Mouse (Mus musculus): ENCODE results near the gene Ntng1. TPM values are rescaled to one million over a fixed set of nuclear protein-coding genes. Genes with fewer than 3 reads are reported as not detected.

The Ntng1 gene
- polyA plus RNA-seq, 1 experiment from 2014 or later = 22.5 TPM

- WGBS = 85% methylated on average over 1 of the region's 1 CpGs
Observed at GRCm38 (mm10) chr3:109971465-109971864, 172.3 kb downstream of the Ntng1 start.

GRCm38 (mm10) chr3:109970181-109970580 lies 173.6 kb downstream of the Ntng1 start:
- H3K9ac ChIP-seq (replicated peaks; ENCODE audit: low read depth, low read length) = no peak overlapping the region
- no peaks in the 10 kb centered on the region for H3K36me3 ChIP-seq (ENCODE audit: control insufficient read depth, insufficient read depth, low read length)
- no peak for ATAC-seq (ENCODE audit: low read depth)

More at GRCm38 (mm10) chr3:109971465-109971864, 172.3 kb downstream of the Ntng1 start:
- Histone ChIP-seq H3K4me3 (ENCODE audit: low read depth, low read length) (no peak overlapping the region), H3K4me1 (ENCODE audit: control insufficient read depth, insufficient read depth, low read length) (no peaks in the 10 kb centered on the region), H3K27ac (ENCODE audit: low read depth, low read length) (no peak overlapping the region), H3K9me3 (ENCODE audit: control insufficient read depth, low read length) (no peaks in the 10 kb centered on the region), H3K36me3 (ENCODE audit: control insufficient read depth, insufficient read depth, low read length) (no peaks in the 10 kb centered on the region), H3K9ac (replicated peaks; ENCODE audit: low read depth, low read length) (no peak overlapping the region), H3K27me3 (ENCODE audit: control insufficient read depth, insufficient read depth, low read length) (no peaks in the 10 kb centered on the region), H3K4me2 (ENCODE audit: low read depth, low read length) (no peak overlapping the region)
- ATAC-seq (ENCODE audit: low read depth) = no peak

GRCm38 (mm10) chr3:109962631-109963030 lies 181.2 kb downstream of the Ntng1 start:
- WGBS = 62% methylated on average over 2 of the region's 2 CpGs
- Histone ChIP-seq H3K4me2 (ENCODE audit: low read depth, low read length) (no peak overlapping the region), H3K4me1 (ENCODE audit: control insufficient read depth, insufficient read depth, low read length) (no peaks in the 10 kb centered on the region), H3K36me3 (ENCODE audit: control insufficient read depth, insufficient read depth, low read length) (no peaks in the 10 kb centered on the region), H3K27me3 (ENCODE audit: control insufficient read depth, insufficient read depth, low read length) (no peaks in the 10 kb centered on the region), H3K9ac (replicated peaks; ENCODE audit: low read depth, low read length) (no peak overlapping the region), H3K9me3 (ENCODE audit: control insufficient read depth, low read length) (no peaks in the 10 kb centered on the region), H3K4me3 (ENCODE audit: low read depth, low read length) (no peak overlapping the region), H3K27ac (ENCODE audit: low read depth, low read length) (no peak overlapping the region)
- no peak for ATAC-seq (ENCODE audit: low read depth)

More at GRCm38 (mm10) chr3:109970181-109970580, 173.6 kb downstream of the Ntng1 start:
- Histone ChIP-seq H3K9me3 (ENCODE audit: control insufficient read depth, low read length) (no peaks in the 10 kb centered on the region), H3K4me2 (ENCODE audit: low read depth, low read length) (no peak overlapping the region), H3K4me3 (ENCODE audit: low read depth, low read length) (no peak overlapping the region), H3K27me3 (ENCODE audit: control insufficient read depth, insufficient read depth, low read length) (no peaks in the 10 kb centered on the region), H3K27ac (ENCODE audit: low read depth, low read length) (no peak overlapping the region), H3K4me1 (ENCODE audit: control insufficient read depth, insufficient read depth, low read length) (no peaks in the 10 kb centered on the region)

- no peaks in the 10 kb centered on the region for H3K36me3 ChIP-seq (ENCODE audit: control insufficient read depth, insufficient read depth, low read length)
- no peaks in the 10 kb centered on the region for H3K9me3 ChIP-seq (ENCODE audit: control insufficient read depth, low read length)
- no peaks in the 10 kb centered on the region for H3K27me3 ChIP-seq (ENCODE audit: control insufficient read depth, insufficient read depth, low read length)
- H3K4me3 ChIP-seq (ENCODE audit: low read depth, low read length) = no peak overlapping the region
- H3K27ac ChIP-seq (ENCODE audit: low read depth, low read length) = no peak overlapping the region
- ATAC-seq (ENCODE audit: low read depth) = no peak
- WGBS = 86% methylated on average over 1 of the region's 1 CpGs
- H3K4me1 ChIP-seq (ENCODE audit: control insufficient read depth, insufficient read depth, low read length) = no peaks in the 10 kb centered on the region
- H3K4me2 ChIP-seq (ENCODE audit: low read depth, low read length) = no peak overlapping the region
- H3K9ac ChIP-seq (replicated peaks; ENCODE audit: low read depth, low read length) = no peak overlapping the region
Observed at GRCm38 (mm10) chr3:109942960-109943359, 200.9 kb downstream of the Ntng1 start.

- H3K4me1 ChIP-seq (ENCODE audit: control insufficient read depth, insufficient read depth, low read length) = no peaks in the 10 kb centered on the region
- WGBS = 92% methylated on average over 2 of the region's 2 CpGs
- no peak overlapping the region for H3K4me3 ChIP-seq (ENCODE audit: low read depth, low read length)
- no peak overlapping the region for H3K4me2 ChIP-seq (ENCODE audit: low read depth, low read length)
- no peak for ATAC-seq (ENCODE audit: low read depth)
- no peak overlapping the region for H3K27ac ChIP-seq (ENCODE audit: low read depth, low read length)
- H3K27me3 ChIP-seq (ENCODE audit: control insufficient read depth, insufficient read depth, low read length) = no peaks in the 10 kb centered on the region
- H3K9ac ChIP-seq (replicated peaks; ENCODE audit: low read depth, low read length) = no peak overlapping the region
- no peaks in the 10 kb centered on the region for H3K36me3 ChIP-seq (ENCODE audit: control insufficient read depth, insufficient read depth, low read length)
- no peaks in the 10 kb centered on the region for H3K9me3 ChIP-seq (ENCODE audit: control insufficient read depth, low read length)
Observed at GRCm38 (mm10) chr3:109937634-109938033, 206.2 kb downstream of the Ntng1 start.

- ATAC-seq (ENCODE audit: low read depth) = no peak
- H3K4me1 ChIP-seq (ENCODE audit: control insufficient read depth, insufficient read depth, low read length) = no peaks in the 10 kb centered on the region
- 80% methylated on average over 3 of the region's 3 CpGs for WGBS
Observed at GRCm38 (mm10) chr3:109936275-109936674, 207.5 kb downstream of the Ntng1 start.

GRCm38 (mm10) chr3:109932261-109932660 lies 211.6 kb downstream of the Ntng1 start:
- ATAC-seq (ENCODE audit: low read depth) = no peak
- H3K27ac ChIP-seq (ENCODE audit: low read depth, low read length) = no peak overlapping the region

More at GRCm38 (mm10) chr3:109936275-109936674, 207.5 kb downstream of the Ntng1 start:
- Histone ChIP-seq H3K9me3 (ENCODE audit: control insufficient read depth, low read length) (no peaks in the 10 kb centered on the region), H3K9ac (replicated peaks; ENCODE audit: low read depth, low read length) (no peak overlapping the region), H3K36me3 (ENCODE audit: control insufficient read depth, insufficient read depth, low read length) (no peaks in the 10 kb centered on the region), H3K4me3 (ENCODE audit: low read depth, low read length) (no peak overlapping the region), H3K4me2 (ENCODE audit: low read depth, low read length) (no peak overlapping the region), H3K27ac (ENCODE audit: low read depth, low read length) (no peak overlapping the region), H3K27me3 (ENCODE audit: control insufficient read depth, insufficient read depth, low read length) (no peaks in the 10 kb centered on the region)

GRCm38 (mm10) chr3:109931021-109931420 lies 212.8 kb downstream of the Ntng1 start:
- Histone ChIP-seq H3K9ac (replicated peaks; ENCODE audit: low read depth, low read length) (no peak overlapping the region), H3K27me3 (ENCODE audit: control insufficient read depth, insufficient read depth, low read length) (no peaks in the 10 kb centered on the region), H3K4me2 (ENCODE audit: low read depth, low read length) (no peak overlapping the region), H3K4me3 (ENCODE audit: low read depth, low read length) (no peak overlapping the region), H3K9me3 (ENCODE audit: control insufficient read depth, low read length) (no peaks in the 10 kb centered on the region), H3K27ac (ENCODE audit: low read depth, low read length) (no peak overlapping the region), H3K4me1 (ENCODE audit: control insufficient read depth, insufficient read depth, low read length) (no peaks in the 10 kb centered on the region), H3K36me3 (ENCODE audit: control insufficient read depth, insufficient read depth, low read length) (no peaks in the 10 kb centered on the region)
- 50% methylated on average over 5 of the region's 5 CpGs for WGBS
- peak; percentile 61; the same call in 1 of the 2 replicates for ATAC-seq (ENCODE audit: low read depth)

More at GRCm38 (mm10) chr3:109932261-109932660, 211.6 kb downstream of the Ntng1 start:
- WGBS = 74% methylated on average over 8 of the region's 8 CpGs
- H3K9ac ChIP-seq (replicated peaks; ENCODE audit: low read depth, low read length) = no peak overlapping the region
- no peaks in the 10 kb centered on the region for H3K27me3 ChIP-seq (ENCODE audit: control insufficient read depth, insufficient read depth, low read length)
- no peak overlapping the region for H3K4me2 ChIP-seq (ENCODE audit: low read depth, low read length)
- H3K9me3 ChIP-seq (ENCODE audit: control insufficient read depth, low read length) = no peaks in the 10 kb centered on the region
- H3K4me3 ChIP-seq (ENCODE audit: low read depth, low read length) = no peak overlapping the region
- H3K36me3 ChIP-seq (ENCODE audit: control insufficient read depth, insufficient read depth, low read length) = no peaks in the 10 kb centered on the region
- H3K4me1 ChIP-seq (ENCODE audit: control insufficient read depth, insufficient read depth, low read length) = no peaks in the 10 kb centered on the region

- 72% methylated on average over 4 of the region's 4 CpGs for WGBS
- Histone ChIP-seq H3K4me1 (ENCODE audit: control insufficient read depth, insufficient read depth, low read length) (no peaks in the 10 kb centered on the region), H3K27me3 (ENCODE audit: control insufficient read depth, insufficient read depth, low read length) (no peaks in the 10 kb centered on the region), H3K4me2 (ENCODE audit: low read depth, low read length) (no peak overlapping the region), H3K27ac (ENCODE audit: low read depth, low read length) (no peak overlapping the region), H3K36me3 (ENCODE audit: control insufficient read depth, insufficient read depth, low read length) (no peaks in the 10 kb centered on the region), H3K9ac (replicated peaks; ENCODE audit: low read depth, low read length) (no peak overlapping the region), H3K4me3 (ENCODE audit: low read depth, low read length) (no peak overlapping the region), H3K9me3 (ENCODE audit: control insufficient read depth, low read length) (no peaks in the 10 kb centered on the region)
- no peak for ATAC-seq (ENCODE audit: low read depth)
Observed at GRCm38 (mm10) chr3:109923788-109924187, 220.0 kb downstream of the Ntng1 start.
